Mouse (Mus musculus) Patski (cell line): Measurements from ENCODE around the gene Fan1. TPM values are rescaled to one million over a fixed set of nuclear protein-coding genes. Genes with fewer than 3 reads are reported as not detected.

Experiments used
- ATAC-seq: fragments of 100-300 bp; one replicate; pipeline ENCODE4 v1.8.0; 2021
- CTCF ChIA-PET: fragments of 350-600 bp; sonication (Branson Sonifier 250); formaldehyde crosslinking; loops from one replicate; lab custom pipeline; 2022; ENCODE audit warnings: inconsistent platforms; lab: Charles Lee
- POLR2A ChIA-PET: fragments of 350-600 bp; sonication (Branson Sonifier 250); formaldehyde crosslinking; loops from one replicate; lab custom pipeline; 2022; ENCODE audit warnings: antibody characterized with exemption, inconsistent platforms; lab: Charles Lee
- DNase-seq: peaks from one replicate; pipeline ENCODE4 v3.0.0-alpha.2; 2011; ENCODE audit warnings: low read depth, low spot score
- H3K27me3 ChIP-seq: fragments of 371-371 bp; one replicate; pipeline ENCODE4 v1.5.1; 2021
- CTCF ChIP-seq: fragments of 100-300 bp; IDR thresholded peaks from one replicate; pipeline ENCODE4 v1.5.1; 2021
- in situ Hi-C: fragments of 300-500 bp; cut with MboI; formaldehyde crosslinking; loops from 3 replicates; pipeline ENCODE4 v1.11.1; 2018; ENCODE audit warnings: low pct_unique_long_range_greater_than_20kb, mixed read lengths
- polyA plus RNA-seq: library from polyadenylated mRNA; unstranded; gene quantifications from one replicate; pipeline ENCODE4 v1.2.3, GENCODE M21; 2021

The Fan1 gene
- polyA plus RNA-seq, 1 experiment from 2014 or later, result 5.2 TPM

- no peak for TF ChIP-seq CTCF
- DNase-seq (no peak), ATAC-seq (no peak)
- H3K27me3 ChIP-seq, result no peaks in the 10 kb centered on the region
- ChIA-PET CTCF (no interaction called here), POLR2A (no interaction called here)
- in situ Hi-C loops, result no loop called here
Measured at GRCm38 (mm10) chr7:64365863-64366262, 8.0 kb downstream of the Fan1 start.

- ATAC-seq, result no peak
- DNase-seq, result no peak
Measured at GRCm38 (mm10) chr7:64360586-64360945, 13.3 kb downstream of the Fan1 start.

GRCm38 (mm10) chr7:64359943-64360585 lies 13.8 kb downstream of the Fan1 start:
- in situ Hi-C loops, result no loop called here
- H3K27me3 ChIP-seq, result no peaks in the 10 kb centered on the region
- POLR2A ChIA-PET, result no interaction called here

More at GRCm38 (mm10) chr7:64360586-64360945, 13.3 kb downstream of the Fan1 start:
- in situ Hi-C loops, result no loop called here
- H3K27me3 ChIP-seq, result no peaks in the 10 kb centered on the region
- no peak for TF ChIP-seq CTCF
- CTCF ChIA-PET, result no interaction called here
- POLR2A ChIA-PET, result no interaction called here

GRCm38 (mm10) chr7:64358666-64359065 lies 15.2 kb downstream of the Fan1 start:
- ChIA-PET CTCF (no interaction called here), POLR2A (no interaction called here)
- in situ Hi-C loops, result no loop called here
- no peak for DNase-seq
- no peak for TF ChIP-seq CTCF
- ATAC-seq, result no peak
- H3K27me3 ChIP-seq, result no peaks in the 10 kb centered on the region

More at GRCm38 (mm10) chr7:64359943-64360585, 13.8 kb downstream of the Fan1 start:
- DNase-seq (no peak), ATAC-seq (no peak)
- CTCF ChIA-PET, result no interaction called here
- TF ChIP-seq CTCF, result no peak

GRCm38 (mm10) chr7:64357405-64357804 lies 16.5 kb downstream of the Fan1 start:
- POLR2A ChIA-PET, result no interaction called here
- no peaks in the 10 kb centered on the region for H3K27me3 ChIP-seq
- TF ChIP-seq CTCF, result no peak
- ATAC-seq (no peak), DNase-seq (no peak)
- CTCF ChIA-PET, result no interaction called here
- in situ Hi-C loops, result no loop called here

- H3K27me3 ChIP-seq, result no peaks in the 10 kb centered on the region
- no peak for DNase-seq
- CTCF ChIA-PET, result no interaction called here
- no peak for ATAC-seq
- TF ChIP-seq CTCF, result no peak
- POLR2A ChIA-PET, result no interaction called here
- in situ Hi-C loops, result no loop called here
Measured at GRCm38 (mm10) chr7:64356661-64357060, 17.2 kb downstream of the Fan1 start.

- in situ Hi-C loops, result no loop called here
- CTCF ChIA-PET, result no interaction called here
- H3K27me3 ChIP-seq, result no peaks in the 10 kb centered on the region
- no peak for DNase-seq
- no peak for ATAC-seq
- POLR2A ChIA-PET, result no interaction called here
- no peak for TF ChIP-seq CTCF
Measured at GRCm38 (mm10) chr7:64354206-64354605, 19.7 kb downstream of the Fan1 start.

- no peak for TF ChIP-seq CTCF
- no peak for DNase-seq
- H3K27me3 ChIP-seq, result no peaks in the 10 kb centered on the region
- in situ Hi-C loops, result no loop called here
- CTCF ChIA-PET, result no interaction called here
- no peak for ATAC-seq
- POLR2A ChIA-PET, result no interaction called here
Measured at GRCm38 (mm10) chr7:64351087-64351486, 22.8 kb downstream of the Fan1 start.

GRCm38 (mm10) chr7:64349147-64349861 lies 24.6 kb downstream of the Fan1 start:
- POLR2A ChIA-PET, result interaction anchor here (0.6 kb wide), 1 partner anchor 443 kb away, joined by 6 read pairs; no protein-coding TSS in a partner anchor
- in situ Hi-C loops, result no loop called here
- no peaks in the 10 kb centered on the region for H3K27me3 ChIP-seq
- ATAC-seq (peak; percentile 44), DNase-seq (no peak)
- CTCF ChIA-PET, result interaction anchor here (0.9 kb wide), 1 partner anchor 13 kb away, joined by 3 read pairs; no protein-coding TSS in a partner anchor
- no peak for TF ChIP-seq CTCF

- H3K27me3 ChIP-seq, result no peaks in the 10 kb centered on the region
- ChIA-PET POLR2A (no interaction called here), CTCF (interaction anchor here (0.6 kb wide), 1 partner anchor 56 kb away, joined by 3 read pairs; no protein-coding TSS in a partner anchor)
- in situ Hi-C loops, result no loop called here
- DNase-seq (no peak), ATAC-seq (no peak)
- no peak for TF ChIP-seq CTCF
Measured at GRCm38 (mm10) chr7:64347813-64348212, 26.1 kb downstream of the Fan1 start.

- no peak for ATAC-seq
- TF ChIP-seq CTCF, result no peak
- DNase-seq, result no peak
- in situ Hi-C loops, result no loop called here
- POLR2A ChIA-PET, result interaction anchor here (0.7 kb wide), 1 partner anchor 190 kb away, joined by 6 read pairs; no protein-coding TSS in a partner anchor
- H3K27me3 ChIP-seq, result no peaks in the 10 kb centered on the region
- CTCF ChIA-PET, result no interaction called here
Measured at GRCm38 (mm10) chr7:64332686-64333085, 41.2 kb downstream of the Fan1 start.
